In the genomic region with DNA sequence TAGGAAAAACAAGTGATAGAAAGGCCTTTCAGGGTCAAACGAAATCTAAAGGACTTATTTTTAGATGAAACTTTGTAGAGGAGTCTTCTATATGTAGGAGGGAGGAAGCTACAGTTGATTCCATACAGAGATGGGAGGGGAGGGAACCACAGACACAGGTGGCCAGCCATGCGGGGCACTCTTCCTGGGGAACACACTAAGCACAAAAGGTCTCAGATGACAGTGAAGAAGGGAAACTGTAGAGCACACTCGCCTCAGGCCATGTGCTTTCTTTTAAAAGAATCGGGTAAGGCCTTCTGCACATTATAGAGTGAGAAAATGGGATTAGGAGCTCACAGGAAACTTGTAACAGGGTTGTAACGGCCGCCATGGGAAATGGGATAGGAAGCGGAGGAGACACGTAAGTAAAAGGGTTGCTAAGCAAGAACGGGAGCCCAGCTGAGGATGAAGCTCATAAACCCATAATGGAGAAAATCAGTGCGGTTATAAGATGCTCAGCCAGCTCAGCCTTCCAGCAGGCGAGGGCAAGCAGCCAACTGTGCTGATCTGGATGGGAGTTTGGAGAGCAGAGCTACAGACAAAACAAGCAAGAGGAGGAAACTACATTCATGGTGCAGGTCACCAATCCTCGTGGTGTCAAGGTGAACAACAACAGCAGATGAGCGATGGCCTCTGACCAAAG, we compare ENCODE assay signal across 8 mouse cellular contexts.
A peak's percentile ranks its signal among the peaks of the same experiment; 100 is the strongest.
DNase-seq lines count a peak whose midpoint lies in the region; ATAC-seq lines count a peak whose summit lies in the region.

No protein-coding gene starts in this region.

- H3K4me3 ChIP-seq in forebrain, embryonic 14.5 days (ENCODE audit: low read depth, low read length): no peak overlapping the region
- H3K4me3 ChIP-seq in forebrain, embryonic 13.5 days: no peak overlapping the region
- no peak overlapping the region for H3K4me3 ChIP-seq in neural tube, embryonic 13.5 days

- ATAC-seq in forebrain, embryonic 14.5 days: peak; percentile 29; the same call in 1 of the 2 replicates
- ATAC-seq in forebrain, embryonic 13.5 days: no peak
- ATAC-seq in neural tube, embryonic 13.5 days (ENCODE audit: low read depth): peak; percentile 71; the same call in 1 of the 2 replicates

- H3K27me3 ChIP-seq in forebrain, embryonic 14.5 days (replicated peaks; ENCODE audit: control insufficient read depth, insufficient read depth, low read length): no peaks in the 10 kb centered on the region
- no peaks in the 10 kb centered on the region for H3K27me3 ChIP-seq in forebrain, embryonic 13.5 days
- no peaks in the 10 kb centered on the region for H3K27me3 ChIP-seq in neural tube, embryonic 13.5 days

- DNase-seq in forebrain, embryonic 14.5 days (ENCODE audit: low spot score): peak; percentile 56
- no peak for DNase-seq in neural tube, embryonic 10.5 days (ENCODE audit: extremely low spot score, low spot score)
- peak; percentile 76 to 78 for DNase-seq in kidney, postnatal 4 days
- DNase-seq in ovary, adult 18-20 months (ENCODE audit: low spot score): peak; percentile 73
- DNase-seq in T-cell, adult 2 months (ENCODE audit: low spot score): no peak
- DNase-seq in spleen, postnatal 14 days (ENCODE audit: low spot score in 2 of 2): no peak

- no peak overlapping the region for H3K9ac ChIP-seq in forebrain, embryonic 14.5 days (ENCODE audit: low read length)
- no peak overlapping the region for H3K9ac ChIP-seq in forebrain, embryonic 13.5 days
- H3K9ac ChIP-seq in neural tube, embryonic 13.5 days: no peak overlapping the region

- no peaks in the 10 kb centered on the region for H3K4me1 ChIP-seq in forebrain, embryonic 14.5 days (ENCODE audit: control insufficient read depth, insufficient read depth, low read length)
- no peaks in the 10 kb centered on the region; the same call in 1 of the 2 replicates for H3K4me1 ChIP-seq in forebrain, embryonic 13.5 days
- H3K4me1 ChIP-seq in neural tube, embryonic 13.5 days (replicated peaks): peaks cover 19% of the 10 kb centered on the region

- no peaks in the 10 kb centered on the region for H3K9me3 ChIP-seq in forebrain, embryonic 14.5 days (replicated peaks; ENCODE audit: control insufficient read depth, low read length)
- no peaks in the 10 kb centered on the region for H3K9me3 ChIP-seq in forebrain, embryonic 13.5 days (replicated peaks)
- peaks cover 5% of the 10 kb centered on the region for H3K9me3 ChIP-seq in neural tube, embryonic 13.5 days

- no peak overlapping the region for H3K4me2 ChIP-seq in forebrain, embryonic 14.5 days (ENCODE audit: low read length)
- no peak overlapping the region for H3K4me2 ChIP-seq in forebrain, embryonic 13.5 days
- H3K4me2 ChIP-seq in neural tube, embryonic 13.5 days: no peak overlapping the region

- 67% methylated on average over 13 of the region's 13 CpGs for WGBS in forebrain, embryonic 14.5 days
- WGBS in forebrain, embryonic 13.5 days: 72% methylated on average over 13 of the region's 13 CpGs
- 48% methylated on average over 13 of the region's 13 CpGs for WGBS in neural tube, embryonic 13.5 days

- no peaks in the 10 kb centered on the region for H3K36me3 ChIP-seq in forebrain, embryonic 14.5 days (ENCODE audit: control insufficient read depth, insufficient read depth, low read length)
- no peaks in the 10 kb centered on the region for H3K36me3 ChIP-seq in forebrain, embryonic 13.5 days (ENCODE audit: poor library complexity, severe bottlenecking)
- H3K36me3 ChIP-seq in neural tube, embryonic 13.5 days: no peaks in the 10 kb centered on the region

- H3K27ac ChIP-seq in forebrain, embryonic 14.5 days (ENCODE audit: low read depth, low read length): no peak overlapping the region
- H3K27ac ChIP-seq in forebrain, embryonic 13.5 days: no peak overlapping the region
- peak overlapping the region; percentile 57 for H3K27ac ChIP-seq in neural tube, embryonic 13.5 days (replicated peaks)

Comparison
In these comparisons a context has a peak if more than half of its experiments do, and no peak if none do; other contexts are left out.
1. DNase-seq: peak in forebrain, embryonic 14.5 days (single experiment), kidney, postnatal 4 days (2 of 2) and ovary, adult 18-20 months (single experiment); none in neural tube, embryonic 10.5 days (single experiment), T-cell, adult 2 months (single experiment) and spleen, postnatal 14 days (0 of 2).